Mouse (Mus musculus): Measurements from ENCODE around the gene Clpx. TPM values are rescaled to one million over a fixed set of nuclear protein-coding genes. Genes with fewer than 3 reads are reported as not detected.
"Not testable (repeated sequence)": the region's sequence is repeated elsewhere in the genome, so short reads cannot be mapped to it uniquely, and the experiment has no call there.

Clpx gene
- polyA plus RNA-seq, 1 experiment from 2014 or later = 44.7 TPM

DNA sequence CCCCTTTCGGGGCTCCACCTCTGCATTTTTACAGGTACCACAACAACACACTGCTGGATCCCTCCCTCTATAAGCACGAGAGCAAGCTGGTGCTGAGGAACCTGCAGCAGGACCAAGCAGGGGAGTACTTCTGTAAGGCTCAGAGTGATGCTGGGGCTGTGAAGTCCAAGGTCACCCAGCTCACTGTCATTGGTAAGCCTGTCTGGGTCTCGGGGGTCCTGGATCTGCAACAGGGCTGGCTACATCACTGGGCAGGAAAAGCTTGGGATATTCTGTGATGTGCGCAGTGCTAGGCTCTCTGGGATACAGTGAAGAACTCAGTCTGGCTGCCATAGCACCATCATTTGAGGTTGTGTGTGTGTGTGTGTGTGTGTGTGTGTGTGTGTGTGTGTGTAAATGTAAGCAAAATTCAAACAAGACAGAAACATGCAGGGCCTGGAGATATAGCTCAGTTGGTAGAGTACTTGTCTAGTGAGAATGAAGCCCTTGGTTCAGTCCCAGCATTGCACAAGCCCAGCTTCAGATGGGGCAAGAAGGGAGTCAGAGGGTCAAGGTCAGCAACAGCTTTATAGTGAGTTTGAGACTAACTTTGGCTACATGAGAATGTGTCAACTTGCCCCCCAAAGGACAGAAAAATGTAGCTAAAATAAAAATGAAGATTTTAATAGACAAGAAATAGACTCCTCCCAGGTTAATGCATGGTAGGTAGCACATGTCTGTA lies 18.1 kb upstream of the Clpx start:
- Histone ChIP-seq H3K27ac (ENCODE audit: low read depth) (no peak overlapping the region), H3K36me3 (ENCODE audit: insufficient read depth) (no peaks in the 10 kb centered on the region), H3K9me3 (ENCODE audit: low read depth, low read length) (no peaks in the 10 kb centered on the region), H3K4me3 (ENCODE audit: low read depth, low read length) (no peak overlapping the region), H3K27me3 (ENCODE audit: insufficient read depth, low read length) (no peaks in the 10 kb centered on the region), H3K9ac (no peak overlapping the region), H3K4me1 (ENCODE audit: insufficient read depth) (no peaks in the 10 kb centered on the region), H3K4me2 (no peak overlapping the region)
- no peak for ATAC-seq (ENCODE audit: insufficient read depth)
- no peak for TF ChIP-seq CTCF (IDR thresholded peaks at IDR 0.05; ENCODE audit: low read depth)
- no peak for DNase-seq
- WGBS = 77% methylated on average over 4 of the region's 4 CpGs

DNA sequence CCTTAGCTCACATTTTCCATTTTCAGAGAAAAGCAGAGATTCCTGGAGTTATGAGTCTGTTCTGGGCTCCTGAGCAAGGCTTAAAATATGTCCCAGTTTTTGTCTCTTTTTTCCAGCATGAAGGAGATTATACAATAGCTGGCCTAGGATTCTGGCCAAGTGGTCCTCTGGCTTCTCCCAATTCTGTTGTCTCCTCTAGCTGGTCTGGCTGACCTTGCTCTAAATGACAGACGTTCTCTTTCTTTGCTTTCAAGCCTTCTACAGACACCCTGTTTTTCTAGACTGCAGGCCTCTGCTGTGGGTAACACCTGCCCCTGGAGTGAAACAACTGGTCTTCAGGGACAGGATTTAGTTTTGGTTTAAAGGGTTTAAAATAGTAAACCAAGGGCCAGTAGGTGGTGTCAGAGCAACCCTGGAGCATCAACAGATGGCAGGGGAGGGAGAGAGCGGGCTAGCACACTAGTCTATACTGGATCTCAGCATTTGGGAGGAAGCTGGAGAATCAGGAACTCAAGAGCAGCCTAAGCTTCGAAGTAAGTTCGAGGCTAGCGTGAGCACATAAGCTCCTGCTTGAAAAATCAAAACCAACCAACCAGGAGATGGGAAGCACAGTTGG lies 12.4 kb upstream of the Clpx start:
- H3K4me1 ChIP-seq (ENCODE audit: insufficient read depth) = no peaks in the 10 kb centered on the region
- H3K4me3 ChIP-seq (ENCODE audit: low read depth, low read length) = no peak overlapping the region
- no peak overlapping the region for H3K9ac ChIP-seq
- no peaks in the 10 kb centered on the region for H3K36me3 ChIP-seq (ENCODE audit: insufficient read depth)
- 66% methylated on average over 5 of the region's 5 CpGs for WGBS
- H3K9me3 ChIP-seq (ENCODE audit: low read depth, low read length) = no peaks in the 10 kb centered on the region
- H3K27me3 ChIP-seq (ENCODE audit: insufficient read depth, low read length) = no peaks in the 10 kb centered on the region
- ATAC-seq (ENCODE audit: insufficient read depth) = no peak
- peak; percentile 6 for DNase-seq
- H3K27ac ChIP-seq (ENCODE audit: low read depth) = no peak overlapping the region
- no peak for TF ChIP-seq CTCF (IDR thresholded peaks at IDR 0.05; ENCODE audit: low read depth)
- no peak overlapping the region for H3K4me2 ChIP-seq

DNA sequence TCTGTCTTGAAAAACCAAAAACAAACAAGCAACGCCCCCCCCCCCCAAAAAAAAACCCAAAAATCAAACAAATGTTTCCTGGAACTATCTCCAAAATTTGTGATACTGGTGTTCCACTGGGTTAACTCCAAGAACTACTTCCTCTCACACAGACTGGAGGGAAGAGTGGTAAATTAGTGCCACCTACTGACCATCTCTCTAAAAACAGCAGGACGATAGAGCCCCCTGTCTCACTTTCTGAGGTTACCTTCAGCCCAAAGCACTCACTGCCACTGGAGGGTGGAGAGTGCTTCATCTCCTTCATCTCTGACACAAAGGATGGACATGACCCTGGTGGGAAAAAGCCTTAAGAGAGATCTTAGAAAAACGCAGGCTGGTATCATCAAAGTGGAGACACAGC lies 10.8 kb upstream of the Clpx start:
- DNase-seq (peak; percentile 86), ATAC-seq (ENCODE audit: insufficient read depth) (no peak)
- Histone ChIP-seq H3K4me2 (no peak overlapping the region), H3K4me1 (ENCODE audit: insufficient read depth) (no peaks in the 10 kb centered on the region), H3K27ac (ENCODE audit: low read depth) (no peak overlapping the region), H3K27me3 (ENCODE audit: insufficient read depth, low read length) (no peaks in the 10 kb centered on the region), H3K36me3 (ENCODE audit: insufficient read depth) (no peaks in the 10 kb centered on the region), H3K9ac (no peak overlapping the region), H3K4me3 (ENCODE audit: low read depth, low read length) (no peak overlapping the region), H3K9me3 (ENCODE audit: low read depth, low read length) (no peaks in the 10 kb centered on the region)
- TF ChIP-seq CTCF (IDR thresholded peaks at IDR 0.05; ENCODE audit: low read depth) = peak; percentile 79
- 1% methylated on average over 3 of the region's 3 CpGs for WGBS

DNA sequence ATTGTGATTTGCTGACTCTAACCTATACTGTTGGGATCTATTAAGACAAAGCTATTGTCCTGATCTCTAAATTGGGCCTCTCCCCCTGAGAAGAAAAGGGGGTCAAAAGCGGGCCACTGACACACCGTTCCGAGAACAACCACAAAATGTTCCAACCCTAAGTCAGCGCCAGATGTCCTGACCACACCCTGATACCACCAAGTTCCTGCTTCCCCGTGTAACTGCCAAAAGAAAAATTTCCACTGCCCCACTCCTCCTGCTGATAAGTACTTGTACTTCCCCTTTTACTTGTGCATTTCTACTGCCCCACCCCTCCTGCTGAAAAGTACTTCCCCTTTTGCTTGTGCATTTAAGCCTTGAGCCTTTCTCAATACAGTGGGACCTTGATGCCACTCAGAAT lies 5.8 kb upstream of the Clpx start:
- WGBS = 73% methylated on average over 5 of the region's 5 CpGs
- ATAC-seq (ENCODE audit: insufficient read depth); H3K9ac ChIP-seq; H3K4me1 ChIP-seq (ENCODE audit: insufficient read depth); H3K4me3 ChIP-seq (ENCODE audit: low read depth, low read length); DNase-seq; H3K4me2 ChIP-seq; H3K27ac ChIP-seq (ENCODE audit: low read depth); H3K9me3 ChIP-seq (ENCODE audit: low read depth, low read length); H3K36me3 ChIP-seq (ENCODE audit: insufficient read depth); H3K27me3 ChIP-seq (ENCODE audit: insufficient read depth, low read length): not testable (repeated sequence)

DNA sequence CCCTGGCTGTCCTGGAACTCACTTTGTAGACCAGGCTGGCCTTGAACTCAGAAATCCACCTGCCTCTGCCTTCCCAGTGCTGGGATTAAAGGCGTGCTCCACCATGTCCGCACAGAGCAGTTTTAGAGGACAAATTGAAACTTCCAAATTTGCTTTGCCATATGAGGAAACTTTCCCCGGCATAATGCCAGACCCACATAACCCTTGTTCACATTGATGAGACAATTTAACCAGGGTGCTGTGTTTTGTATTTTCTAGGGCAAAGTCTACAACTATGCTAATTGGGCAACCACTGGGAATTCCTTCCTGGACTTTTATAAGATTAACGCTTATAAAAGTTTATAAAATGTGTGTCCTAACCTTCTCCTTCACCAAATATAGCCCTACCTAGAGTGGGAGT lies 4.1 kb upstream of the Clpx start:
- 91% methylated on average over 4 of the region's 4 CpGs for WGBS
- DNase-seq (no peak), ATAC-seq (ENCODE audit: insufficient read depth) (no peak)
- no peak overlapping the region for H3K4me2 ChIP-seq
- H3K36me3 ChIP-seq (ENCODE audit: insufficient read depth) = no peaks in the 10 kb centered on the region
- H3K4me3 ChIP-seq (ENCODE audit: low read depth, low read length) = no peak overlapping the region
- no peak overlapping the region for H3K9ac ChIP-seq
- no peaks in the 10 kb centered on the region for H3K4me1 ChIP-seq (ENCODE audit: insufficient read depth)
- no peaks in the 10 kb centered on the region for H3K9me3 ChIP-seq (ENCODE audit: low read depth, low read length)
- H3K27ac ChIP-seq (ENCODE audit: low read depth) = no peak overlapping the region
- no peak for TF ChIP-seq CTCF (IDR thresholded peaks at IDR 0.05; ENCODE audit: low read depth)
- no peaks in the 10 kb centered on the region for H3K27me3 ChIP-seq (ENCODE audit: insufficient read depth, low read length)

DNA sequence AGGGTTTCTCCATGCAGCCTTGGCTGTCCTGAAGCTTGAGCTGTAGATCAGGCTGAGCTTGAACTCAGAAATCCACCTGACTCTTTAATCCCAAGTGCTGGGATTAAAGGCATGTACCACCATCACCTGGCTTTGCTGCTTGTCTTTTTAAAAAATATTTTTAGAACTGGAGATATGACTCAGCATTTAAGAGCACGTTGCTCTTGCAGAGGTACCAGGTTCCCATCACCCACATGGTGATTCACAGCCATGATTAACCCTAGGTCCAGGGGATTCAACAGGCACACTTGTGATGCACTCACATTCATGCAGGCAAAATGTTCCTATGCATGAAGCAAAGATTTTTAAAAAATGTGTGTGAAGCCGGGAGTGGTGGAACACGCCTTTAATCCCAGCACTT lies 1.6 kb upstream of the Clpx start:
- Histone ChIP-seq H3K4me2 (no peak overlapping the region), H3K4me3 (ENCODE audit: low read depth, low read length) (no peak overlapping the region), H3K4me1 (ENCODE audit: insufficient read depth) (no peaks in the 10 kb centered on the region), H3K36me3 (ENCODE audit: insufficient read depth) (peaks cover 10% of the 10 kb centered on the region), H3K9me3 (ENCODE audit: low read depth, low read length) (no peaks in the 10 kb centered on the region), H3K27me3 (ENCODE audit: insufficient read depth, low read length) (no peaks in the 10 kb centered on the region), H3K9ac (no peak overlapping the region), H3K27ac (ENCODE audit: low read depth) (no peak overlapping the region)
- no peak for ATAC-seq (ENCODE audit: insufficient read depth)
- 86% methylated on average over 3 of the region's 3 CpGs for WGBS
- TF ChIP-seq CTCF (IDR thresholded peaks at IDR 0.05; ENCODE audit: low read depth) = no peak
- DNase-seq = no peak

DNA sequence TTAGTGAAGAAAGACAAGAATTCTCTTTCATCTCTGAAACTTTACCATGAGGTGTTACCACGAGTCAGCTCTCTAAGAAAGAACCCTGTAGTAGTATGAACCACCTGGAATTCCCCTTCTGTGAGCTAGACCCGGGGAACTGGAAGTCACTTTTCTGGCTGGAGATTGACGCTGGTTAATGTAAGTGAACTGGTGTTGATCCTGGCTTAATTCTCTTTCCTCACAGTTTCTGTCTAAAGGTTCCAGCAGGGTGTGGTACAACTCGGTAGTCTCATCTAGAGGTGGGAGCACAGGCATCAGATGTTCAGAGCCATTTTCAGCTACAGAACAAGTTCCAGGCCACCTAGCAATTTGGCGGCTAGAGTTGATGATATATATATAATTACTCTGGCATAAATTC lies 941 bp upstream of the Clpx start:
- H3K9me3 ChIP-seq (ENCODE audit: low read depth, low read length) = no peaks in the 10 kb centered on the region
- peaks cover 13% of the 10 kb centered on the region for H3K36me3 ChIP-seq (ENCODE audit: insufficient read depth)
- peak overlapping the region; percentile 75 for H3K9ac ChIP-seq
- 14% methylated on average over 5 of the region's 5 CpGs for WGBS
- 0 out of 2 replicates have a peak, but pooled peaks have one; percentile 7 for ATAC-seq (ENCODE audit: insufficient read depth)
- DNase-seq = no peak
- H3K27ac ChIP-seq (ENCODE audit: low read depth) = peak overlapping the region; percentile 85
- peak overlapping the region; percentile 94 for H3K4me3 ChIP-seq (ENCODE audit: low read depth, low read length)
- H3K27me3 ChIP-seq (ENCODE audit: insufficient read depth, low read length) = no peaks in the 10 kb centered on the region
- TF ChIP-seq CTCF (IDR thresholded peaks at IDR 0.05; ENCODE audit: low read depth) = no peak
- H3K4me1 ChIP-seq (ENCODE audit: insufficient read depth) = no peaks in the 10 kb centered on the region
- peak overlapping the region; percentile 80 for H3K4me2 ChIP-seq
